Mouse (Mus musculus) small intestine, adult 2 months (tissue): Measurements from ENCODE around the gene Thumpd1. TPM values are rescaled to one million over a fixed set of nuclear protein-coding genes. Genes with fewer than 3 reads are reported as not detected.

Experiments
- H3K27ac ChIP-seq: fragments of 200-500 bp; 2 replicates; pipeline ENCODE4 v1.5.1; 2012; ENCODE audit warnings: low read depth, low read length, control low read depth, inconsistent platforms; ENCODE audit not compliant: insufficient read depth
- H3K27me3 ChIP-seq: fragments of 200-500 bp; 2 replicates; pipeline ENCODE4 v1.6.1; 2012; ENCODE audit warnings: mild to moderate bottlenecking, moderate library complexity, low read length, inconsistent platforms; ENCODE audit not compliant: control insufficient read depth, insufficient read depth
- H3K36me3 ChIP-seq: fragments of 200-500 bp; 2 replicates; pipeline ENCODE4 v1.6.1; 2012; ENCODE audit warnings: mild to moderate bottlenecking, low read length, control low read depth, inconsistent platforms; ENCODE audit not compliant: control insufficient read depth, insufficient read depth
- H3K4me1 ChIP-seq: fragments of 200-500 bp; 2 replicates; pipeline ENCODE4 v1.6.1; 2012; ENCODE audit warnings: low read length, inconsistent platforms, mixed read lengths; ENCODE audit not compliant: control insufficient read depth, insufficient read depth, insufficient read length
- H3K4me3 ChIP-seq: fragments of 200-500 bp; 2 replicates; pipeline ENCODE4 v1.5.1; 2012; ENCODE audit warnings: low read depth, mild to moderate bottlenecking, control low read depth, inconsistent platforms, low read length, moderate library complexity
- CTCF ChIP-seq: fragments of 200-500 bp; IDR thresholded peaks from 2 replicates; pipeline ENCODE4 v1.5.1; 2012; ENCODE audit warnings: low read depth, mild to moderate bottlenecking, control low read depth, inconsistent platforms, low read length, moderate library complexity, mixed read lengths; ENCODE audit not compliant: insufficient replicate concordance, insufficient read length; ENCODE audit errors: extremely low read depth
- POLR2A ChIP-seq: fragments of 200-500 bp; IDR thresholded peaks from 2 replicates; pipeline ENCODE4 v1.6.1; 2012; ENCODE audit warnings: low read depth, mild to moderate bottlenecking, control low read depth, inconsistent platforms, low read length, moderate library complexity
- WGBS: fragments of 180-500 bp; shearing (Covaris S2); methylation state at CpG from one replicate; pipeline ENCODE4 v1.1.7; 2018; 5-methylcytosine and 5-hydroxymethylcytosine counted together
- polyA plus RNA-seq: library from polyadenylated mRNA; depleted of rRNA; stranded (reverse); fragments of >200 nt; gene quantifications from 2 replicates; pipeline ENCODE4 v1.2.3, GENCODE M21; 2012; rRNA removed

Thumpd1 gene
- 7.8 and 8.4 TPM in 2 replicates for polyA plus RNA-seq

DNA sequence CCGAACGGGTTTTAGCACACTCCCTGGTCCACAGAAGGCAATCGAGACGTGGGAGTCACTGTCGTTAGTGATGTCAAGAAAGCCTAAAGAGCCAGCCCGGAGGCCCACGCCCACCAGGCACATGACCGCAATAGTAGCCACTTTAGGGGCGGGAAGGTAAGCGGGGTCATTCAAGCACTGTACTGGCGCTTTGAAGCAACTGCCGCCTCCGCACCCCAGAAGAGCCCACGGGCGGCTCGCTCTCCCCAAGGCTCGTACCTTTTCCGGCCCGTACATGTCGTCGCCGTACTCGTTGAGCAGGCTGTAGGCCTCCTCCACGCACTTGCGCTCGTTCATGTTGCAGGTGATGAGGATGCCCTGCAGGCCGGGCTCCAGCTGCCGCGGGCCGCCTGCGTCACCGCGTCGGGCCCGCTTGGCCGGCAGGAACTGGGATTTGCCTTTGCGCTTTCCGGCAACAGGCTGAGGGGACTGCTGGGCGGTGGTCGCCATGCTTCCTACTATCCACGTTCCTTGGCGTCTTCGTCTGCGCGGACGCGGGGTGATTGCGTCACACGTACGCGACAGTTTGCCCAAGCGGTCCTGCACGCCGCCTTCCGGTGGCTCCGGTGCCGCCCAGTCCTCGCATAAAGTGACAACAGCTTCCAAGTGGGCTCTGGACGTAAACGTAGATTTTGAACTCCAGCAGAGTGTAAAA lies at the start of gene Thumpd1:
Thumpd1 (minus strand) TSS at position 546 of the 694 bp plus-strand sequence.
- whole genome bisulfite sequencing = under 1% methylated on average over 60 of the region's 60 CpGs
- peaks cover 22% of the 10 kb centered on the region for H3K36me3 ChIP-seq
- peak within 1 kb of the TSS; percentile 95 for H3K4me3 ChIP-seq
- no peak within 1 kb of the TSS for H3K27ac ChIP-seq
- TF ChIP-seq CTCF (peak; percentile 56), POLR2A (peak; percentile 34; the same call in 1 of the 2 replicates)
- no peaks in the 10 kb centered on the region; the same call in 1 of the 2 replicates for H3K4me1 ChIP-seq
- no peaks in the 10 kb centered on the region for H3K27me3 ChIP-seq

DNA sequence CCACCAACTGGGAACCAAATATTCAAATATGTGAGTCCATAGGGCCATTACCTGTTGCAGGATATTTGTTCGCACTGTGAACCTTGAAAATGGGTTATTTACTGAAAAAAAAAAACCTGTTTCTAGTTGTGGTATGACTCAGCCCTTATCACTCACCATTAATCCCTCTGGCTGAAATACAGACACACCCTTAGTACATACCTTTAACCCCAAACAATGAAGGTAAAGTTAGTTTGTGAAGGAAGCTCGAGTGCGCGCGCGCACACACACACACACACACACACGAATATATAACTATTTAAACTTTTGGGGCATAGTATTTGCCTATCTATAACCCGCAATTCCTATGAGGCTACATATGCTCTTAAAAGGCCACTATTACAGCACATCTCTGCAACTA lies 49.3 kb upstream of the Thumpd1 start:
- Histone ChIP-seq H3K4me1 (peaks cover 7% of the 10 kb centered on the region; the same call in 1 of the 2 replicates), H3K27ac (no peak overlapping the region), H3K36me3 (no peaks in the 10 kb centered on the region), H3K27me3 (no peaks in the 10 kb centered on the region), H3K4me3 (no peak overlapping the region)
- WGBS = 46% methylated on average over 8 of the region's 8 CpGs
- TF ChIP-seq CTCF (no peak), POLR2A (no peak)

DNA sequence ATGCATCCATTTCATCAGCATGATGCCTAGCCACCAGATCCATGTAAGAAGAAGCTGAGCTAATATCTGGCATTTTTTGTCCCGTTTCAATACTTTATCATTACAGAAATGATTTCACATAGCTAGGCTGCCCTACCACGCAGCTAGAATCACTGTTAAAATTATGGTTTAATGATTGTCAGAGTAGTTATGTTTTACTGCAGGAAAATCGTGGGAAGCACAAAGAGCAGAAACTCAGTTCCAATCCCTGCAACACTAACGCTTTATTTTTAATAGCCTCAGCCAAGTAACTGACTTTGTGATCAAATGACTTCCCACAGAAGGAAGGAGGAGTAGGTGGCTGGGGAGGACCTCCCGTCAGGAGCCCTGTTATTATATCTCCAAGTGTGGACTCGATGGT lies 46.4 kb upstream of the Thumpd1 start:
- H3K4me3 ChIP-seq = no peak overlapping the region
- no peaks in the 10 kb centered on the region for H3K27me3 ChIP-seq
- peaks cover 7% of the 10 kb centered on the region; the same call in 1 of the 2 replicates for H3K4me1 ChIP-seq
- TF ChIP-seq POLR2A = no peak
- TF ChIP-seq CTCF = no peak
- H3K27ac ChIP-seq = peak overlapping the region; percentile 40
- WGBS = 32% methylated on average over 6 of the region's 6 CpGs
- no peaks in the 10 kb centered on the region for H3K36me3 ChIP-seq

DNA sequence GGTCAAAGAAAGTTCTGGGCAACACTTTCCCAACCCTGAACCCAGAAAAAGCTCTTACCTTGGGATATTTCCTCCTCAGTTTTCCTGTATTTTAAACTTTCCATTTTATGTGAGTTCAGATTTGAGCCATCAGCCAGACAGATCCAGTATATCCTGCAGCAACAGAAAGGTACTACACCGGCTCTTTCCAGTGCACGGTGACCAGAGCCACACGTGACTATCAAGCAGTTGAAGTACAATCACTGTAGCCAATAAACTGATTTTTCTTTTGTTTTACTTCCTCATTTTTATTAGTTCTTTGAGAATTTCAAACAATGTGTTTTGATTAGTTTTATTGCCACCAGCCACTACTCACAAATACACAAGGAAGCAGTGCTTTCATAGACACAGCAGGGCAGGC lies 43.8 kb upstream of the Thumpd1 start:
- Histone ChIP-seq H3K27ac (no peak overlapping the region), H3K27me3 (no peaks in the 10 kb centered on the region), H3K4me3 (no peak overlapping the region), H3K36me3 (no peaks in the 10 kb centered on the region), H3K4me1 (peaks cover 2% of the 10 kb centered on the region; the same call in 1 of the 2 replicates)
- WGBS = 36% methylated on average over 3 of the region's 3 CpGs
- TF ChIP-seq CTCF = no peak
- TF ChIP-seq POLR2A = no peak

DNA sequence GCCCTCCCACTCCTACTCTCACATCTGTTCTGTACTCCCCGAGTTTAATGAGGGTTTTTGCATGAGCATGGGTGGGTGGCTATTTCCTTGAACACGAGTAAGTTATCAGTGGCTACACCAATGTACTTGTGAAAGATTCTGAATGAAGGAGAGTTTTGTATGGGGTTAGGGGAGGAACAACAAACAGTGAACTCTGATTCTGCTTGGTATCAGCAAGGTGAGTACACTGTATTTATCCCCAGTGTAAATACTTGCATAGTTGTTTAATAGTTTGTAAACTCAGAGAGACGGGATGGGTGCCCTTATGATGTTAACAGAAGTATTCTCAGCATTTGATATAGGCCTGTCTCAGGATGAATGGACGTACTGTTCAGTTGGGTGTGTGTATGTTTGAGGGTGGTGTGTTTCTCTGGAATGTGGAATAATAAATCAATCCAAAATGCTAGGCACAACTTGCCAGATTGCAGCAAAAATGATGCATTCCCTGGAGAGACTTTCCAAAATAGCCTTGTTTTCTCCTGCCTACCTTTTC lies 41.6 kb upstream of the Thumpd1 start:
- no peak for TF ChIP-seq POLR2A
- no peak for TF ChIP-seq CTCF
- H3K27me3 ChIP-seq = no peaks in the 10 kb centered on the region
- H3K27ac ChIP-seq = no peak overlapping the region
- H3K4me1 ChIP-seq = no peaks in the 10 kb centered on the region; the same call in 1 of the 2 replicates
- WGBS = 14% methylated on average over 4 of the region's 4 CpGs
- H3K4me3 ChIP-seq = no peak overlapping the region
- no peaks in the 10 kb centered on the region for H3K36me3 ChIP-seq

DNA sequence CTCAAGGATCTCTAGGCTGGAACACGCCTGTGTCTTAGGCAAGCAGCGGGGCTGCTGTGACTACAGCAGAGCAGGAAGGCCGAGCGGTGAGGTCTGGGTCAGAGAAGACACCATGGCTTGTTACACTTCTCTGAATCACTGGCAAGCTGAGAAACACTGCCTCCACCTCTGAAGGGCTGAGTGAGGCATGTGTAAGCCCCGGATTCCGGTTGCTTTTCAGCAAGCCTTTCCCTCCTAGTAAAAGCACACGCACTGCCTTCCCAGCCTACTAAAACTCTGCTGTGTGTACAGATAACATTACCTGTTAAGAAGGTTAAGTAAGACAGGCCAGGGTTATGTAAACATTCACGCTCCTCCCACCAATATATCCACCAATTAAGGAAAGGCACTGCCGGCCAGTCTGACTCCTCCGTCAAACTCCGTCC lies 39.9 kb upstream of the Thumpd1 start, which contains the start of gene Acsm3:
Acsm3 (plus strand) TSS at position 397 of the 425 bp plus-strand sequence.
- Histone ChIP-seq H3K27me3 (no peaks in the 10 kb centered on the region), H3K4me3 (peak within 1 kb of the TSS; percentile 38), H3K36me3 (no peaks in the 10 kb centered on the region), H3K4me1 (no peaks in the 10 kb centered on the region; the same call in 1 of the 2 replicates), H3K27ac (no peak within 1 kb of the TSS)
- TF ChIP-seq CTCF = no peak
- TF ChIP-seq POLR2A = no peak
- WGBS = 15% methylated on average over 11 of the region's 11 CpGs

DNA sequence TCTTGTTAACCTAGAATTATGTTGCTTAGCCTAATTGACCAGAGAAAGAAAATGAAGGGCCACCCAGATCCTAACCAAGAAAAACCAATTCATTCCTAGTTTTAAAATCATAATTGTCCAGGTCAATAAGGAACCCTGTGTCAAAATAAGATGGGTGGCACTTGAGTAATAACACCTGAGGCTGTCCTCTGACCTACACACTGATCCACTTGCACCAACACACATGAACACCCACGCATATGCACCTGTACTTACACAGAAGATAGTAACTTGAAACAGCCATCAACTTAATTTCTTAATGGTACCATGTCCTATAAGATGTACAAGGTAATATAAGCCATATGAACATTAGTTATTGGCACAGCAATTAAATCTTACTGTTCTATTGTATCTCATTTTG lies 33.1 kb upstream of the Thumpd1 start:
- 96% methylated on average over 1 of the region's 1 CpGs for WGBS
- H3K27me3 ChIP-seq = 0 out of 2 replicates have a peak, but pooled peaks cover 3% of the 10 kb centered on the region
- TF ChIP-seq POLR2A = no peak
- no peak for TF ChIP-seq CTCF

More for the DNA sequence above, 33.1 kb upstream of the Thumpd1 start:
- Histone ChIP-seq H3K4me3 (no peak overlapping the region), H3K27ac (no peak overlapping the region), H3K36me3 (no peaks in the 10 kb centered on the region), H3K4me1 (no peaks in the 10 kb centered on the region)
